Mouse (Mus musculus) brain, adult 2 months (tissue): ENCODE results near the gene Gm4881.

Experiments
- DNase-seq: peaks from one replicate; pipeline ENCODE4 v3.0.0; 2011; ENCODE audit warnings: low read depth, low spot score

The Gm4881 gene

GRCm38 (mm10) chr7:24944257-24944950, at the start of gene Gm4881:
Gene Gm4881 (minus strand): TSS chr7:24944494.
- DNase-seq: no peak

- DNase-seq: peak; percentile 93
Observed at GRCm38 (mm10) chr7:24993081-24993480, 48.8 kb upstream of the Gm4881 start.

GRCm38 (mm10) chr7:24990478-24990877, 46.2 kb upstream of the Gm4881 start:
- DNase-seq: no peak

- DNase-seq: no peak
Observed at GRCm38 (mm10) chr7:24987941-24988340, 43.6 kb upstream of the Gm4881 start.

- no peak for DNase-seq
Observed at GRCm38 (mm10) chr7:24985799-24986198, 41.5 kb upstream of the Gm4881 start.

- no peak for DNase-seq
Observed at GRCm38 (mm10) chr7:24984307-24984706, 40.0 kb upstream of the Gm4881 start.

GRCm38 (mm10) chr7:24983396-24983795, 39.1 kb upstream of the Gm4881 start:
- DNase-seq: no peak

- DNase-seq: no peak
Observed at GRCm38 (mm10) chr7:24980439-24980838, 36.1 kb upstream of the Gm4881 start.

GRCm38 (mm10) chr7:24978781-24979180, 34.5 kb upstream of the Gm4881 start:
- no peak for DNase-seq

- peak; percentile 69 for DNase-seq
Observed at GRCm38 (mm10) chr7:24974893-24975595, 30.8 kb upstream of the Gm4881 start.

- DNase-seq: no peak
Observed at GRCm38 (mm10) chr7:24973902-24974301, 29.6 kb upstream of the Gm4881 start.

- no peak for DNase-seq
Observed at GRCm38 (mm10) chr7:24973208-24973607, 28.9 kb upstream of the Gm4881 start.

GRCm38 (mm10) chr7:24971972-24972893, 27.9 kb upstream of the Gm4881 start, which contains the start of gene Rabac1:
Gene Rabac1 (minus strand): TSS chr7:24972754.
- peak; percentile 99 for DNase-seq

GRCm38 (mm10) chr7:24971261-24971971, 27.1 kb upstream of the Gm4881 start:
- DNase-seq: peak; percentile 90

- DNase-seq: no peak
Observed at GRCm38 (mm10) chr7:24970341-24970740, 26.0 kb upstream of the Gm4881 start.

GRCm38 (mm10) chr7:24969805-24970204, 25.5 kb upstream of the Gm4881 start:
- DNase-seq: peak; percentile 97

GRCm38 (mm10) chr7:24968463-24968862, 24.2 kb upstream of the Gm4881 start:
- peak; percentile 88 for DNase-seq

GRCm38 (mm10) chr7:24967966-24968365, 23.7 kb upstream of the Gm4881 start:
- no peak for DNase-seq

- DNase-seq: peak; percentile 89
Observed at GRCm38 (mm10) chr7:24964897-24965535, 20.7 kb upstream of the Gm4881 start.

- DNase-seq: no peak
Observed at GRCm38 (mm10) chr7:24964288-24964687, 20.0 kb upstream of the Gm4881 start.

- no peak for DNase-seq
Observed at GRCm38 (mm10) chr7:24955226-24955625, 10.9 kb upstream of the Gm4881 start.
